Mouse (Mus musculus) forebrain, postnatal 0 days (tissue): ENCODE measurements around the gene Bmper. TPM values are rescaled to one million over a fixed set of nuclear protein-coding genes. Genes with fewer than 3 reads are reported as not detected.

Experiments
- ATAC-seq: fragments of 200-750 bp; cut with Nextera tagmentation; 2 replicates; pipeline ENCODE4 v1.8.0; 2017; ENCODE audit warnings: mild to moderate bottlenecking, moderate library complexity
- DNase-seq: peaks from one replicate; pipeline ENCODE4 v3.0.0-alpha.2; 2015
- H3K27ac ChIP-seq: fragments of 300-500 bp; sonication (generic); 2 replicates; pipeline ENCODE4 v1.5.1; 2014; ENCODE audit warnings: low read depth, mild to moderate bottlenecking, antibody characterized with exemption, low read length, moderate library complexity, mixed read lengths
- H3K27me3 ChIP-seq: fragments of 300-500 bp; sonication (generic); 2 replicates; pipeline ENCODE4 v1.6.1; 2014; ENCODE audit warnings: mild to moderate bottlenecking, low read length, mixed read lengths; ENCODE audit not compliant: insufficient read depth
- H3K36me3 ChIP-seq: fragments of 300-500 bp; sonication (generic); 2 replicates; pipeline ENCODE4 v1.6.1; 2014; ENCODE audit warnings: mild to moderate bottlenecking, moderate library complexity; ENCODE audit not compliant: insufficient read depth
- H3K4me1 ChIP-seq: fragments of 300-500 bp; sonication (generic); 2 replicates; pipeline ENCODE4 v1.6.1; 2014; ENCODE audit warnings: antibody characterized with exemption; ENCODE audit not compliant: insufficient read depth
- H3K4me2 ChIP-seq: fragments of 300-500 bp; sonication (generic); 2 replicates; pipeline ENCODE4 v1.6.1; 2014; ENCODE audit warnings: low read depth, mild to moderate bottlenecking, moderate library complexity
- H3K4me3 ChIP-seq: fragments of 300-500 bp; sonication (generic); 2 replicates; pipeline ENCODE4 v1.5.1; 2014; ENCODE audit warnings: low read depth, low read length, mixed read lengths
- H3K9ac ChIP-seq: fragments of 300-500 bp; sonication (generic); 2 replicates; pipeline ENCODE4 v1.6.1; 2014; ENCODE audit warnings: mild to moderate bottlenecking
- H3K9me3 ChIP-seq: fragments of 300-500 bp; sonication (generic); 2 replicates; pipeline ENCODE4 v1.6.1; 2016; ENCODE audit warnings: low read length
- CTCF ChIP-seq: sonication (generic); IDR thresholded peaks from 2 replicates; pipeline ENCODE4 v1.5.1; 2016; ENCODE audit warnings: antibody characterized with exemption, control low read depth, low read depth
- WGBS: fragments of 180-500 bp; shearing (Covaris S2); extraction: QIAGEN DNeasy Blood & Tissue Kit; methylation state at CpG from one replicate; pipeline ENCODE4 v1.1.7; 2014; 5-methylcytosine and 5-hydroxymethylcytosine counted together
- polyA plus RNA-seq: library from polyadenylated mRNA; unstranded; fragments of >200 nt; fragmentation: Nextera tagmentation; extraction: Ambion mirVana; gene quantifications from 2 replicates; pipeline ENCODE4 v1.2.1, GENCODE M21; 2015
- total RNA-seq: library from RNA; depleted of rRNA; stranded (reverse); fragments of >200 nt; gene quantifications from 2 replicates; pipeline ENCODE4 v1.2.3, GENCODE M21; 2014

Bmper gene
- total and polyA plus RNA-seq, 2 experiments from 2014 or later, result 5.6 to 9.6 TPM

- Histone ChIP-seq H3K27me3 (no peaks in the 10 kb centered on the region), H3K4me1 (no peaks in the 10 kb centered on the region), H3K4me3 (no peak overlapping the region), H3K27ac (no peak overlapping the region), H3K9me3 (no peaks in the 10 kb centered on the region), H3K9ac (no peak overlapping the region), H3K4me2 (no peak overlapping the region), H3K36me3 (no peaks in the 10 kb centered on the region)
- ATAC-seq (no peak), DNase-seq (no peak)
- 87% methylated on average over 8 of the region's 8 CpGs for WGBS
- TF ChIP-seq CTCF, result no peak
Observed at GRCm38 (mm10) chr9:23345093-23345844, 122.4 kb downstream of the Bmper start.

DNA sequence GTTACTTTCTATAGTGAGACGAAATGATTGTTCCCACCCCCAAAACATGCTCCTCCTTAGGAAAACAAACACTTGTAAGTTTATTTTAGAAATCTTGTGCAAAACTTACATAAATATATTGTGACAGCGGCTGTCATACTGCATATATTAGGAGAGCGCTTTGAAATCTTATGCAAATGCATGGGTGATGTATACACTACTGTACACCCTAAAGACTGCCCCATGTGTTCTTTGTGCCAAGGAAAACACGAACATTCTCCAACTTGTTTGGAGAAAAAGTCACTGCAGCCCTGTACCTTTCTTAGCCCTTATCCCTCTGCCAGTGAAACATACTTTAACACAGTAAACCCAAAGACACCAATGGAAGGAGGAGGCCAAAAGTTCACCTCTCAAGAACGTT lies 126.7 kb downstream of the Bmper start:
- DNase-seq, result no peak
- 73% methylated on average over 5 of the region's 5 CpGs for WGBS
- H3K4me3 ChIP-seq, result no peak overlapping the region
- no peaks in the 10 kb centered on the region for H3K27me3 ChIP-seq
- no peaks in the 10 kb centered on the region for H3K36me3 ChIP-seq
- no peak overlapping the region for H3K9ac ChIP-seq
- H3K4me2 ChIP-seq, result no peak overlapping the region
- H3K4me1 ChIP-seq, result no peaks in the 10 kb centered on the region
- TF ChIP-seq CTCF, result no peak
- H3K27ac ChIP-seq, result no peak overlapping the region
- H3K9me3 ChIP-seq, result no peaks in the 10 kb centered on the region
- ATAC-seq, result no peak

- Histone ChIP-seq H3K4me3 (no peak overlapping the region), H3K4me1 (no peaks in the 10 kb centered on the region), H3K9me3 (no peaks in the 10 kb centered on the region), H3K9ac (no peak overlapping the region), H3K27me3 (no peaks in the 10 kb centered on the region), H3K27ac (no peak overlapping the region), H3K36me3 (no peaks in the 10 kb centered on the region), H3K4me2 (no peak overlapping the region)
- no peak for TF ChIP-seq CTCF
- 87% methylated on average over 8 of the region's 8 CpGs for WGBS
- ATAC-seq (no peak), DNase-seq (no peak)
Observed at GRCm38 (mm10) chr9:23351400-23351799, 128.5 kb downstream of the Bmper start.

DNA sequence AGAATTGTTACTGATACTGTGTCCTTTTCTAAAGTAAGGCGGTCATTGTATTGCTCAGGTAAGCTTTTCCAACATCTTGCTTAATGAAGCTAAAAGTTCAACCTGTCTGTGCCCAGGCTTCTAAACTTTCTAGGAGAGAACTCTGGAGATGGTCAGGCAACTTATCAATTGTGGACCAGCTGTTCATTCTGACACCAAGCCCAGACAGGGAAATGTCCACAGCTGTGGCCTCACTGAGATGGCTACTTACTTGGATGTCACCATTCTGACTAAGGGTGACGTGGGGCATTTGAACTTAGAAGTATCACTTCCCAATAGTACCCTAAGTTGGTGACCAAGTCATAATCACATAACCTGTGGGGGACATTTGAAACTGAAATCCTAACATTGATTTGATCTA lies 129.5 kb downstream of the Bmper start:
- 94% methylated on average over 2 of the region's 2 CpGs for WGBS
- Histone ChIP-seq H3K36me3 (no peaks in the 10 kb centered on the region), H3K9me3 (no peaks in the 10 kb centered on the region), H3K4me2 (no peak overlapping the region), H3K27ac (no peak overlapping the region), H3K9ac (no peak overlapping the region), H3K4me3 (no peak overlapping the region), H3K4me1 (no peaks in the 10 kb centered on the region), H3K27me3 (no peaks in the 10 kb centered on the region)
- DNase-seq (no peak), ATAC-seq (no peak)
- TF ChIP-seq CTCF, result no peak

GRCm38 (mm10) chr9:23354201-23354820 lies 131.4 kb downstream of the Bmper start:
- DNase-seq (no peak), ATAC-seq (no peak)
- no peak for TF ChIP-seq CTCF
- Histone ChIP-seq H3K4me3 (no peak overlapping the region), H3K9ac (no peak overlapping the region), H3K27ac (no peak overlapping the region), H3K4me2 (no peak overlapping the region), H3K36me3 (no peaks in the 10 kb centered on the region), H3K9me3 (no peaks in the 10 kb centered on the region), H3K27me3 (no peaks in the 10 kb centered on the region), H3K4me1 (no peaks in the 10 kb centered on the region)
- WGBS, result 37% methylated on average over 5 of the region's 5 CpGs

GRCm38 (mm10) chr9:23358108-23358507 lies 135.2 kb downstream of the Bmper start:
- Histone ChIP-seq H3K4me1 (no peaks in the 10 kb centered on the region), H3K36me3 (no peaks in the 10 kb centered on the region), H3K4me2 (no peak overlapping the region), H3K9ac (no peak overlapping the region), H3K27ac (no peak overlapping the region), H3K4me3 (no peak overlapping the region), H3K9me3 (no peaks in the 10 kb centered on the region), H3K27me3 (no peaks in the 10 kb centered on the region)
- TF ChIP-seq CTCF, result no peak
- DNase-seq (no peak), ATAC-seq (no peak)
- 91% methylated on average over 2 of the region's 2 CpGs for WGBS

DNA sequence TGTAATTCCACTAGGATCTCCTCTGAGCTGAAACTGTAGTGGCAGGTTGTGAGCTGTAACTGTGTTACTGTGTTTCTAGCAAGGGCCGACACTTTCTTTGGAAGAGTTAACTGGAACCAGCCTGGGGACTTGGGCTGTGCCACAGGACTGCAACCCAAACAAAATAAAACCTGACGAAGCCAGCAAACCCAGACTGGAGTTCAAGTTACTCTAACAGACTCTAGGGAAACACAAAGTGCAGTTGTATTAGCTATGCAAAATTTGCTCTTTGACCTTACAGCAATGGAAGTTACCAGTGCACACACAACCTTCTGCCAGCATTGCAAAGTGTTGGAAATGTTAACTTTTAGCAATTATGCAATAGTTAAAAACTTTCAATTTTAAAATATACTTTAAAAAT lies 140.3 kb downstream of the Bmper start:
- ATAC-seq (no peak), DNase-seq (no peak)
- no peak overlapping the region for H3K4me3 ChIP-seq
- no peak overlapping the region for H3K27ac ChIP-seq
- no peaks in the 10 kb centered on the region for H3K27me3 ChIP-seq
- H3K9ac ChIP-seq, result no peak overlapping the region
- TF ChIP-seq CTCF, result no peak
- WGBS, result 67% methylated on average over 2 of the region's 2 CpGs
- no peaks in the 10 kb centered on the region for H3K9me3 ChIP-seq
- no peak overlapping the region for H3K4me2 ChIP-seq
- H3K4me1 ChIP-seq, result no peaks in the 10 kb centered on the region
- no peaks in the 10 kb centered on the region for H3K36me3 ChIP-seq
